Mouse (Mus musculus): ENCODE results near the gene Prkn.

GRCm38 (mm10) chr17:11721906-11722305, 881.7 kb downstream of the Prkn start:
- TF ChIP-seq CTCF (IDR thresholded peaks at IDR 0.05; ENCODE audit: borderline replicate concordance, insufficient read depth, low read depth, low read length) (no peak), POLR2A (IDR thresholded peaks at IDR 0.05; ENCODE audit: borderline replicate concordance, insufficient read depth, low read length) (no peak)

Data from cerebellum, adult 2 months (tissue).